Mouse (Mus musculus) heart, postnatal 36 days (tissue): ENCODE data around the gene Pde11a. TPM values are rescaled to one million over a fixed set of nuclear protein-coding genes. Genes with fewer than 3 reads are reported as not detected.
A peak's percentile ranks its signal among the peaks of the same experiment; 100 is the strongest.

ENCODE experiments used
- DNase-seq, 2 experiments: peaks; one replicate each; pipeline ENCODE4 v3.0.0; 2021 to 2022
- intact Hi-C: fragments of 180-260 bp; cut with DNase I; formaldehyde crosslinking; loops from one replicate; pipeline ENCODE4 v1.15.1; 2025
- total RNA-seq, 2 experiments: library from RNA; stranded (reverse); gene quantifications; 2 replicates each; pipeline ENCODE4 v1.2.3; 2021

Pde11a gene
- total RNA-seq, 2 experiments from 2014 or later: 0.42 to 0.76 TPM

GRCm38 (mm10) chr2:76219540-76219939, 119.0 kb downstream of the Pde11a start:
- intact Hi-C loops: no loop called here

GRCm38 (mm10) chr2:76216146-76216545, 122.4 kb downstream of the Pde11a start:
- intact Hi-C loops: no loop called here
- peak in 1 of 2 experiments; percentile 14 for DNase-seq

More at GRCm38 (mm10) chr2:76219540-76219939, 119.0 kb downstream of the Pde11a start:
- DNase-seq: no peak

DNA sequence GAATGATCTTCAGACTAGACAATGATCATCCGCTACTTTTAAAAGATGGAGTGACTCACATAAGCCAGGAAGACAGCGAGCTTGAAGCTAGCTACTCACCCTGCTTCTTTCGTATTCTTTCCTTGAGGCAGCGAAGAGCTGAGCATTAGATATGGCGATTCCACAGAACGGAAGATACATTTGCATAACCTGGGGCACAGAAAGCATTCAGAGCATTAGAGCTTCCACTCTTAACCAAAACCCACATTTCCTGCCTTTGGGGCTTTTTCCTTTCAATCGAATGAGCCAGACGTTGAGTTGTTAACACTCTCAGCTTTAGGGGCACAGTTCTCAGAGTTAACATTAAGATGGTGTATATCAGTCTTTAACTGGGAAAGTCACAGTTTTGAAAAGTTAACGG, 123.4 kb downstream of the Pde11a start:
- intact Hi-C loops: no loop called here
- no peak for DNase-seq

DNA sequence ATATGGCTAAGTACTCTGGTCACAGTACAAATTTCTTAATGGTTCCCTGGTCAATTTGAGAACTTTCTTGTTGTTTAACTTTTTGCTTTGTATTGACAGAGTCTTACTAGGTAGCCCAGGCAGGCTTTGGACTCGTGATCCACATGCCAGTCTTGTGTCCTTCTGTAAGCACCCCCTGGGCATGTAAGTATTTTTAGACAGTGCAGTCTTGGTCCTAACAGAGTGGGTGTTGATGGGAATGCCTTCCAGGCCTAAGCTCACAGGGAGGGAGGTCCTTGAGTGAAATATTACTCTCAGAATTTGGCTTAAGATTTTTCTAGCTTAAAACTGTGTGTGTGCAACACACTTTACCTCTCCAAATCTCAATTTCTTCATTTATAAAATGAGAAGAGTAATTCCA, 153.4 kb downstream of the Pde11a start:
- intact Hi-C loops: loop anchor here (10.0 kb wide), 1 partner anchor 100 kb away; no protein-coding TSS in a partner anchor
- DNase-seq: no peak

GRCm38 (mm10) chr2:76162822-76163221, 175.8 kb downstream of the Pde11a start:
- intact Hi-C loops: no loop called here
- no peak for DNase-seq

DNA sequence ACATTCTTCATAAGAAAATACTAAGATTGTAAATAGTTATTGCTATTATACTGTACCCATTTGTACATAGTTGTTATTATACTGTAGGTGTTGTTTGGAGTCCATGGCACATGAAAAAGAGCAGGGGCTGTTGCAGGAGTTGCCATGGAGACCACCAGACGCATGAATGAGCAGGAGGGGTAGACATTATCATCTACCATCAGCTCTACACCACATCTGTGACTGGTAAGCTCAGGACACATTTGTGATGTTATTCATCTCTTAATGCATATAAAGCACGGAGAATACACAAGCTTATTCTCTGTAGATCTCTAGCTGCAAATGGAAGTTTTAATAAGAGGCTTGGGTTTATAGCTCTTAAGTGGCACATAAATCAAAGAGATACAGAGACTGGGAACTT, 179.6 kb downstream of the Pde11a start:
- DNase-seq: no peak
- intact Hi-C loops: no loop called here

GRCm38 (mm10) chr2:76141136-76141535, 197.4 kb downstream of the Pde11a start:
- intact Hi-C loops: no loop called here

DNA sequence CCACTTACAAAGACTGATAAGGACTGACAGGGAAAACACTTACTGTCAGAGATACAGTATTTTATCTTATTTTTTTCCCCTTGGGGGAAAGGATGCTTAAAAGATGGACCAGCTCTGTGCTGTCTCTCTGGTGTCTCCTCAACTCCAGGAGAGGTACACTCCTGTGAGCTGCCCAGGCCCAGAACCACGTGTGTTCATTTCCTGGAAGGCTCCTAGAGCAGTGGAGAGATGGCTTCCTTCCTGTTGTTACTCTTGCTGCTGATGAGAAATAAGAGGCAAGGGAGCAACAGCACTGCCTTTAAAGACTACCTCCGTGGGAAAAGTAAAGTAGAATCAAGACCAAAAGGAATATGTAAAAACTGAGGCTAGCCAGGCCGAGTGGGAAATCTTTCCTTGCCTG, 205.6 kb downstream of the Pde11a start:
- DNase-seq: no peak

More at GRCm38 (mm10) chr2:76141136-76141535, 197.4 kb downstream of the Pde11a start:
- DNase-seq: no peak

DNA sequence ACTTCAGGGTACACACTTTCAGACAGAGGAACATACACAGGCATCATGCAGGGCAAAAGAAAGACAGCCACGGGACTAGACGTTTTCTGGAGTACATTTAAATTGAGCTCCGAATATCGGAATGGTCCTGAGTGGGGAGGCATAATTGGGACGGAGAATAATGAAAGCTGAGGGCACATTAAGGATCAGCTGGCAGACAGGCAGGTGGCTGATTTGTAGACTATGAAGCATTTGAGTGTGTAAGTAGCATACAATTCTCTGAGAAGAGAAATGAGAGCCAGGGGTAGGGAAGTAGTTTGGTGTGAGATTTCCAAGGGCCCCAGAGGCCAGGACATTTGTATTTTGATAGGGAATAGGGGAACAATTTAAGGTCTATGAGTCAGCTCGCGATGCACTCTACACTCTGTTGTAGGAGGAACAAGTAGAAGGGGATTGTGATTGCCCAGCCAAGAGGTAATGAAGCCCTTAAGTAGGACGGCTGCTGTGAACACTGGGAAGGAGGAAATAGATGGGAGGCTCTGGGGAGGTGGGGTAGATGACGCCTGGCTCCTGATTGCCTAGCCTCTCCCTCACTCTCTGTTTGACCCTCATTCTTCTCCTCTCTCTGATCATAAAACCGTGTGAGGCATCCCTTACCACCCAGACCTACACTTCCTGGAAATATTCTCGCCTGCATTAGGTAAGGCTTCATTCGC, 208.5 kb downstream of the Pde11a start:
- no peak for DNase-seq
- intact Hi-C loops: loop anchor here (5.0 kb wide), 1 partner anchor 232 kb away; the partner anchor contains the start of gene Cyct

More for the DNA sequence above, 205.6 kb downstream of the Pde11a start:
- intact Hi-C loops: no loop called here

GRCm38 (mm10) chr2:76129058-76129437, 209.5 kb downstream of the Pde11a start:
- intact Hi-C loops: loop anchor here (5.0 kb wide), 1 partner anchor 233 kb away; the partner anchor contains the start of gene Cyct

GRCm38 (mm10) chr2:76128105-76129057, 210.2 kb downstream of the Pde11a start:
- intact Hi-C loops: loop anchor here (5.0 kb wide), 1 partner anchor 234 kb away; the partner anchor contains the start of gene Cyct

More at GRCm38 (mm10) chr2:76129058-76129437, 209.5 kb downstream of the Pde11a start:
- no peak for DNase-seq

DNA sequence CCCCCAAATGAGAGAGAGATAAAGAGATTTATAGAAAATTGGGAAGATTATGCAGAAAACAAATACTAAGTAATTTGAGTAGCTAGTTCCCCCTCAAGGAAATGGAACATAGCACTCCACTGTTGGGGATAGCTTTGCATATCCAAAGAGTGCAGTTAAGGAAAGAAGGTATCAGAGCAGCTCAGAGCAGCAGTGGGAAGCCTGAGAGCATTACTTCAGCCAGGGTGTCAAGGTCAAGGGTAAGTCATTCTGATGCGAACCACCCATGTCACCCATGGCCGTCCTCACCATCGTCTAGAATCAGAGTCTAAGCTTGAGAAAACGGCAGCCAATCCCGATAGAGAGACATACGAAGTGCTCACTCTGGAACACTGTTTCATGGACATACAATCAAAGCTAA, 211.9 kb downstream of the Pde11a start:
- no peak for DNase-seq
- intact Hi-C loops: loop anchor here (5.0 kb wide), 1 partner anchor 236 kb away; the partner anchor contains the start of gene Cyct

More at GRCm38 (mm10) chr2:76128105-76129057, 210.2 kb downstream of the Pde11a start:
- DNase-seq: no peak

GRCm38 (mm10) chr2:76124821-76125220, 213.8 kb downstream of the Pde11a start:
- intact Hi-C loops: loop anchor here (5.0 kb wide), 1 partner anchor 237 kb away; the partner anchor contains the start of gene Cyct
- no peak for DNase-seq

DNA sequence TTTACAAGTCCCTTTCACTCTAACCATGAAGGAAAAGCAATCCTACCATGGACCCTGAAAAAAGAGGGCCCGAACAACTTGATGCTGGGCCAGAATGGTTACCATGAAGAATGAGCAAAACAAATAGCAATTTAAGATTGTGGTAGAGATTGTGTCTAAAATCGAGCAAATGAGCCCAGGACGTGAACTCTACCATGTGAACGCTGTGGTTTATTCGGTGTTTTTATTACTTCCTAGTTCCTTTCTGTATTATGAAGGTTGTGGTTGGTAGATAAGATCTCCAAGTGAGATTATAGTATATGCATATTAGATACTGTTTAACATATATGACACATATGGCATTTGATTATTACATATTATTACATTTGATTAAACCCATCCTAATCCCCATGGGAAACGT, 216.4 kb downstream of the Pde11a start:
- intact Hi-C loops: no loop called here
- no peak for DNase-seq

DNA sequence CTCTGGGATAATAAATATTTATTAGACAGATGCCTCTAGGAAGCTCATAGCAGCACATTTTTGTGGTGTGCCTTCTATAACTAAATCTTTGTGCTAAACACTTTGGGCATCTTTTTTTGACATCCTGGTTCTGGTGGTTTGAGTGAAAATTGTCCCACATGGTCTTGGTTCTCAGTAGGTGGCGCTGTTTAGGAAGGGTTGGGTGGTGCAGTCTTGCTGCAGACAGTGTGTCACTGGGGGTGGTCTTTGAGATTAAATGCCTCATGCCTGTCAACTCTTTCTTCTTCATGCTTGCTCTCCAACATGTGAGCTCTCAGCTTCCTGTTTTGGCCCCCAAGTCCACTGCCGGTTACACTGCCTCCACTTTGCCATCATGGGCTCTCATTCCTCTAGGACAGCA, 218.7 kb downstream of the Pde11a start:
- intact Hi-C loops: no loop called here

GRCm38 (mm10) chr2:76118491-76118890, 220.1 kb downstream of the Pde11a start:
- DNase-seq: no peak
- intact Hi-C loops: no loop called here

More for the DNA sequence above, 218.7 kb downstream of the Pde11a start:
- no peak for DNase-seq

- intact Hi-C loops: no loop called here
- DNase-seq: no peak
These were observed 221.4 kb downstream of the Pde11a start for GRCm38 (mm10) chr2:76117219-76117618.

GRCm38 (mm10) chr2:76115696-76116095, 222.9 kb downstream of the Pde11a start:
- intact Hi-C loops: no loop called here

GRCm38 (mm10) chr2:76114734-76115133, 223.8 kb downstream of the Pde11a start:
- intact Hi-C loops: no loop called here
- peak; percentile 22 for DNase-seq

More at GRCm38 (mm10) chr2:76115696-76116095, 222.9 kb downstream of the Pde11a start:
- DNase-seq: peak; percentile 54 to 67

DNA sequence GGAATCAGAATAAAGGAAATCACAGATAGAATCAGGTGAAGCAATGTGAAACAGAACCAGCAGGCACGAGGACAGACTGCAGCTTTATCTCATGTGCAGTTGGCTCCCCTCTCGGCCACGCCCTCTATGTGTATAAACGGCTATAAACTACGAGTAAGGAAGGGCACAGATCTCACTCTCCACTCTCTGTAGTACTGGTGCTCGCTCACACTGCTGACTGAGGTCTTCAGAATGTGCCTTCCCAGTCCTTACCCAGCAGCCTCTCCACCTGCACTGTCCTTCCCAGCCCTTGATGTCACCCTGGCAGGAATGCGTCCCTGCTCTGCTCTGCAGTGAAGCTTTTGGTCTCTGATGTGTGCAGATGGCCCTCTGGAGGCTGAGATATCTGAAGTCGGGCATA, 228.9 kb downstream of the Pde11a start:
- no peak for DNase-seq
- intact Hi-C loops: no loop called here
